Mouse (Mus musculus) layer of hippocampus, adult 9-10 months (tissue): Measurements from ENCODE around the gene Sbno2.

Source experiments
- DNase-seq: peaks from one replicate; pipeline ENCODE4 v3.0.0; 2022; ENCODE audit warnings: low spot score

Sbno2 gene

GRCm38 (mm10) chr10:80141786-80142529 lies 36.6 kb upstream of the Sbno2 start:
- DNase-seq = peak; percentile 82

- peak; percentile 89 for DNase-seq
Measured at GRCm38 (mm10) chr10:80141243-80141642, 35.9 kb upstream of the Sbno2 start.

GRCm38 (mm10) chr10:80140666-80141035 lies 35.3 kb upstream of the Sbno2 start, which contains the start of gene Cbarp:
Cbarp (minus strand) TSS chr10:80140835.
- no peak for DNase-seq

- DNase-seq = no peak
Measured at GRCm38 (mm10) chr10:80139975-80140665, 34.7 kb upstream of the Sbno2 start.

GRCm38 (mm10) chr10:80139439-80139775 lies 34.0 kb upstream of the Sbno2 start:
- DNase-seq = no peak

- DNase-seq = no peak
Measured at GRCm38 (mm10) chr10:80138553-80139438, 33.4 kb upstream of the Sbno2 start, which contains the start of gene Atp5d. Atp5d (plus strand) TSS chr10:80138632.

GRCm38 (mm10) chr10:80137626-80138552 lies 32.5 kb upstream of the Sbno2 start:
- DNase-seq = no peak

- DNase-seq = no peak
Measured at GRCm38 (mm10) chr10:80136952-80137625, 31.7 kb upstream of the Sbno2 start.

GRCm38 (mm10) chr10:80136179-80136951 lies 31.0 kb upstream of the Sbno2 start:
- no peak for DNase-seq

GRCm38 (mm10) chr10:80135641-80136040 lies 30.3 kb upstream of the Sbno2 start:
- no peak for DNase-seq

- DNase-seq = no peak
Measured at GRCm38 (mm10) chr10:80135161-80135560, 29.8 kb upstream of the Sbno2 start.

GRCm38 (mm10) chr10:80134421-80134820 lies 29.1 kb upstream of the Sbno2 start:
- DNase-seq = no peak

- DNase-seq = no peak
Measured at GRCm38 (mm10) chr10:80133226-80133849, 28.0 kb upstream of the Sbno2 start.

- DNase-seq = no peak
Measured at GRCm38 (mm10) chr10:80131952-80132350, 26.6 kb upstream of the Sbno2 start.

GRCm38 (mm10) chr10:80131316-80131951 lies 26.1 kb upstream of the Sbno2 start:
- no peak for DNase-seq

GRCm38 (mm10) chr10:80130403-80131031 lies 25.1 kb upstream of the Sbno2 start:
- no peak for DNase-seq

- DNase-seq = no peak
Measured at GRCm38 (mm10) chr10:80129846-80130245, 24.5 kb upstream of the Sbno2 start.

GRCm38 (mm10) chr10:80127920-80128319 lies 22.5 kb upstream of the Sbno2 start:
- DNase-seq = no peak
